Mouse (Mus musculus) fat pad, adult 2 months (tissue): ENCODE data around the gene Copz2.

Experiments used
- DNase-seq: peaks from one replicate; pipeline ENCODE4 v3.0.0-alpha.2; 2011; ENCODE audit warnings: low read depth, low spot score; ENCODE audit errors: extremely low read depth

The Copz2 gene

DNA sequence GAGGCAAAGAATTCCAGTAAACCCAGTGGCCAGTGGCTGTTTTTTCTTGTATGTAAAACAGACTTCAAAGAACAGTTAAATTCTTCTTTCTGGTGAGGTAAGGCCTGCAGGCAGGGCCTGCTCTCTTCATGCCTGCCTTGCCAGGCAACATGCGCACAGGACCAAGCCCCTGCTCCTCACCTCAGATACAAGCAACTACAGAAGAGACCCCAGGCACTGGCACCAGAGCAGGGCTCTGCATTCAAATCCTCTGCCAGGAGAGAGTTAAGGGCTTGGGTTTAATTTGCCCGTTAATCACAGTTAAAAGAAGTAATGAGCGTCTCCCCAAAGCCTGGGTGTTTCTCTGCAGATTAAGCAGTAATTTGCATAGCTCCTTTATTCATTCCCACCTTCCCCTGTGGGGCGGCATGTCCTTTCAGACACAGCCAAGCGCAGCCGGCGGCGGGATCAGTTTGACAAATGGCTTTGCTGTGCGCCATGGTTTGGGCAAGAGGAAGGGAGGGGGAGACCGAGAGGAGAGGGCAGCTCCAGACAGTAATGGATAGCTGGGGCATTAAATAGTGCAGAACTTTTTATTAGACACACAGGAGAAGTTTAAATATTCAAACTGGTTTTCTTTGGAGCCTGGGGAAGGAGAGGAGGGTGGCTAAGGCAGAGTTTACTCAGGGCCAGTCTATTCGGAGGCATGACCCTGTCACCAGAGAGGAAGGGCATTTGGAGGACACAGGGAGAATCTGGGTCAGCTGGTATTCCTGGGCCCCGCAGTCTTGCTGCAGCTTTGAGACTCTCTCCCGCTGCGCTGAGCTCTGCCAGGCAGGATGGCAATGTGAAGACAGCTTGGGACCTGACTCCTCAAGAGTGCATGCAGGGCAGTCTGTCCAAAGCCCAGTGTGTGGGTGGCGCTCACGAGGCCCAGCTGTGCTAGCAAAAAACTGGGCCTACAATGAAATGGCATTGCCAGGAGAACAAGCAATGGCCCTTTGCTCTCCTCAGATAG, 53.3 kb downstream of the Copz2 start:
- DNase-seq = no peak

DNA sequence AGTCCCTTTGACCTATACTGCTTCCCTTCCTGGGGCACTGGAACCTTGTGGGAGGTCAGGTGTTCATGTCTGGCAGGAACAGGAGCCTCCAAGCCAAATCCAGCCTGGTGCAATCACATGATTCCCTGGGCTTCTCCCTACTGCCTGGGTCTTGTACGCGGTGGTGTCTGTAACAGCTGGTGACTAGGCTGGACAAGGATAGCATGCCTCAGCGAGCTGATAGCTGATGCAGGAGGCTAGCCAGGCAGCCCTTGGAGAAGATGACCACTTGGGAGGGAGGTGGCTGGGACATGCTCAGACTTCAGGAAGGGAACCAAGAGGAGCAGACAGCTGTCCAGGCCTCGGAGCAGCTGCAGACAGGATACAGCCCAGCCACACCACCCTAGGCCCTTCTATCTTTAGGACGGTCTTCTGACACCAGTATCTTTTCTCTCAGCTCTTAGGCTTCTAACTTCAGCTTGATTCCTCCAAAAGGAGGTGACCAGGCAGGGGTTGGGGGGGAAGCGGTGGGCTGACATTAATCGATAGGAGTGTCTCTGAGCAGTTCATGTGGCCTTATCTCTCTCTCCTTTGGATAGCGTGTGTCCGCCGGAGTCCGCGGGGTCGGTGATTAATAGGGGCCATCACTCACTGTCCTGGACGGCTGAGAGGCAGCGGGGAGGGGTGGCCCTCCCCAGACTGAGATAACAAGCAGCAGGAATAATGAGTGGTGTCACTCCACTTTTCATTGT, 56.9 kb downstream of the Copz2 start:
- DNase-seq = no peak

GRCm38 (mm10) chr11:96908594-96908993, 58.9 kb downstream of the Copz2 start:
- no peak for DNase-seq

DNA sequence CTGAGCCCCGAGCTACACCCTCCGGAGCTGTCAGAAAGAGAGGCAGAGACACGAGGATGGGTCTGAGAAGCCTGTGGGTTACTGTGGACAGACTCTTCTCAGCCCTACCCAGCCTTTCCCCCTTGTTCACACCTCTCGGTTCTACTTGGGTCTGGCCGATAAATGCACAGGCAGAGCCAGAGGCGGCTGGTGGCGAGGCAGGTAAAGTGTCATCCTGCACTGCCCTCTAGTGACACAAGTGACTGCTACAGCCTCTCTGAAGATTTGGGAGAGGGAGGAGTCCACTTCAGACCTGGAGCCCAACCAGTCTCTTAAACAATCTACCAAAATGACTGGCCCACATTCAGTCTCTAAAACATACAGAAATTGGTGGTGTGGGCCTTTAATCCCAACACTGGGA, 60.3 kb downstream of the Copz2 start:
- no peak for DNase-seq
